Mouse (Mus musculus): Measurements from ENCODE around the gene 4430402I18Rik.

4430402I18Rik gene

DNA sequence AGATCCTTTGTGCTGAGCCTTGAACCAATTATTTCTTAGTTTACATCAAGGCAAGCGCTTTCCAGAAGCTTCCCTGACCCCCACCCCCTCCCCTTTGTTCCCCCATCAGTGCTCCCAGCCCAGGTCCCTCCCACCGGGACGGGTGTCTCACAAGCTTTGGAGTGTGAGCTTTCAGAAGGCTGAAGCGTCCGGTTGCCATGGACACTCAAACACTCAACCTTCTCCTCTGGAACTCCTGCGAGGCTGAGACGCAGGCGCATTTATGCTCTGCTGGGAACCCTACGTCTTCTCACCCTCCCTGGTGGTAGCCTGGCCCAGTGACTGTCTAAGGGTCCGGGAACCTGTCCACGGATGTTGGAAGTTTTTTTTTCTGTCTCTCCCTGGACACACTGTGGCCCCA is at the start of gene 4430402I18Rik:
4430402I18Rik (minus strand) TSS at position 149 of the 400 bp plus-strand sequence.
- TF ChIP-seq GATA4 (IDR thresholded peaks at IDR 0.05; ENCODE audit: insufficient replicate concordance, low read length) = no peak

DNA sequence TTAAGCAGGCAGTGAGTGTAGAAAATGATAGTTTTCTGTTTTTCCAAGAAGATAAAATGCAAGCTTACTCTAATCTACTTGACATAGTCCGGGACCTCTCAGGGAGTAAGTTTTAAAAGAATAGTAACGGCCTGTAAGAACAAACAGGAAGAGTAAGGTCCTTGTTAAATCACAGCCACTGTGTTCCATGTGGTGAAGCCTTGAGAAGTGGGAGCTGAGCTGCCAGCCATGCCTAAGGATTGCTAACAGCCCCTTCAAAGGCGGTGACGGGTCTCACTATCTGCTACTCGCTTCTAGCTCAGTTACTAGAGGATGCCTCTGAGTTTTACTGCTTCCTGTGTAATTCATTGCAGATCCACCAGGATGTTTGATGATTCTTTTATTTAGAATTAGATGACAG is 49.2 kb upstream of the 4430402I18Rik start:
- no peak for TF ChIP-seq GATA4 (IDR thresholded peaks at IDR 0.05; ENCODE audit: insufficient replicate concordance, low read length)

DNA sequence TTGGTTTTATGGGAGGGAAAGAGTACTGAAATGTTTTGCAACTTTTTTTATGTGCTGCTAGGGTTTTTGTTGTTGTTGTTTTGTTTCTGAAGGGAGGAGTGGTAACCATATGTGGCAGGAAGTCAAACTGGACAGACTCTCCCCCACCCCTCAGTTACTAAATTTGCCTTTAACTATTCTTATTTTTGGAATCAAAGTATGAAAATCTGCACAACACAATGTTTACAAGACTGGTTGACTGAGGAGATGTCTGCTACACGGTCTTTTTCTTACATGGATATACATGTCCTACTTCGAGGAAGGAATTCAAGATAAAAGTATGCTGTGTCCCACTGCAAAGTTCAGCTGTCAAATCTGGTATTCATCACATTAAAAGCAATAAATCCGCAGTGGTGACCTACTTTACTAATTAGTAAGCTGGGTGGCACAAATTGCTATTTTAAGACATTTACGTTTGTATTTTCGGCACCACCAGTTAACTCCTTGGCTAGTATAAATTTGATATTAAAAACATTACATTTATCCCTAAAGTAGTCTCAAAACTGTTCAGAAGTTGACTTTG is 48.7 kb upstream of the 4430402I18Rik start:
- no peak for TF ChIP-seq GATA4 (IDR thresholded peaks at IDR 0.05; ENCODE audit: insufficient replicate concordance, low read length)

DNA sequence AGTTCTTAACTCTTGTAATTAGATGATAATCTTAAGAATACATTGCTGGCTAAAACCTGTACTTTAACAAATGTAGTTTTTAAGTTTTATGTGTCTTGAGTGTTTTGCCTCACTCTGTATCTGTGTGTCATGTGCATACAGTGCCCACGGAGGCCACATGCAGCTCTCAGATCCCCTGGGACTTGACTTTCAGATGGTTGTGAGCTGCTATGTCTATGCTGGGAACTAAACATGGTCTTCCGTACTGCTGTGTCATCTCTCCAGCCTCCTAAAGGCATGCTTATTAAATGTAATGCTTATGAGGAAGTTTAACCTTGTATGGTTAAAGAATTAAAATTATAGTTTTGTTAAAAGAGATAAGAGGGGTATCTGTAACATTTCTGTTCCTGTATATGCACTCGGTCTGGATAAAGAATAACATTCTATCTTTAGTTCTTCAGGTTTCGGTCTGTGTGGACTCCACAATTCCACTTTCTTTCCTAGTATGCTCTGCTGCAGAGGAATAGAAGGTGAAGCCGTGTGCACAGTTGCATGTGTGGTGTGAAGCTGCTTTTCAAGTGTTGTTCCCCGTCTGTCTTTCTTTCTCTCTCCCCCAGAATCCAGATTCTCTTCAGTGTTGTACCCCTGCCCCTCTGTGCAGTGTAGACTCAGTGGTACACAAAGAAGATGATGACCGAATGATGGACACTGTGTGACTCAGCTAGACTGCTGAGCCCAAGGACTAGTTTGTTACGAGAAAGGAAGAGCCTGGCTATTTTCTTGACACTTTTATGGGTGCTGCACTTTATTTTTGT is 48.0 kb upstream of the 4430402I18Rik start:
- TF ChIP-seq GATA4 (IDR thresholded peaks at IDR 0.05; ENCODE audit: insufficient replicate concordance, low read length) = no peak

DNA sequence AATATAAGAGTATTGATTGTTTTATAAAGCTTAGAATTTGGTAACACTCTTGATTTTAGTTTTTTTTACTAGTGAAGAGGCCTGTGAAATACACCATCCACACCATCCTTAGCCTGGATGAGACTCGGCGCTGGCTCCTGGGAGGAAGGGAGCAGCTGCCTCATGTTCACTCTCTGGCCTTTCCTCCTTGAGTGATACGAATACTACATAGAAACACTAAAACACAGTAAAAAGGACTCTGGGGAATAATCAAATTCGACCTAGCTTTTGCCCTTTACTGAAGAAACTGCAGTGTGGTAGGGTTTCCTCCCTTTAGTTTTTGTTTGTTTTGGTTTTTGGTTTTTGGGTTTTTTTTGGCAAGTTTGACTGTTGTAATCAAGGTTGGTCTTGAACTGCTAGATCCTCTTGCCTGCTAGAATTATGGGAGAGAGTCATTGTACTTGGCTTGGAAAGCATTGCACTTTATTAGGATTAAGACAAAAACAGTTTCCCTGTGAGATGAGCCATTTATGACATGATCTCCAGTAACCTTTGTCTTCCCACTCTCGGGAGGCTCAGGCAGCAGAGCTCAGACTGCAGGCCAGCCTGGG is 47.0 kb upstream of the 4430402I18Rik start:
- TF ChIP-seq GATA4 (IDR thresholded peaks at IDR 0.05; ENCODE audit: insufficient replicate concordance, low read length) = no peak

DNA sequence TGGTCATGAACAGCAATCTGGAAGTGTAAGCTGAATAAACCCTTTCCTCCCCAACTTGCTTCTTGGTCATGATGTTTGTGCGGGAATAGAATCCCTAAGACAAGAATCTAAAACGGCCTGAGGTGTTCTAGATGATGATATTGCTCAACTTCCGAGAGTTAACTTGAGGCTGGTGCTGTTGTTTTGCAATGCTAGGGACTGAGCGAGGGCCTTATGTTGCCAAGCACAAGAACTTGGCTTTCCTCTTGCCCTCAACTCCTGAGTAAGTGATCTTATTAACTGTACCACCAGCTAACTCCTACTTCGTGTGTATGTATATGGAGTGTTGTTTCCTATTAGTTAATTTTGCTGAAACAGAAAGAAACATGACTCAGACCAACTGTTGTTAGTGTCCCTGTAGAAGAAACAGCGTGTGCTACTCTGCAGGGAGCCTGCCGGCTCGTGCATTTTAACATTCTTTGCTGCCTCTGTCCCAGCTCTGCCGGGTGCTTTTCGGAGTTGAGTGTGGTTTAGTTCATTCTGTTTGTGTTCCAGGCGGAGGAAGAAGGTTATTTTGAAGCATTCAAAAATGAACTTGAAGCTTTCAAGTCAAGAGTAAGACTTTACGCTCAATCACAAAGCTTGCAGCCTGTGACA is 43.9 kb upstream of the 4430402I18Rik start:
- no peak for TF ChIP-seq GATA4 (IDR thresholded peaks at IDR 0.05; ENCODE audit: insufficient replicate concordance, low read length)

DNA sequence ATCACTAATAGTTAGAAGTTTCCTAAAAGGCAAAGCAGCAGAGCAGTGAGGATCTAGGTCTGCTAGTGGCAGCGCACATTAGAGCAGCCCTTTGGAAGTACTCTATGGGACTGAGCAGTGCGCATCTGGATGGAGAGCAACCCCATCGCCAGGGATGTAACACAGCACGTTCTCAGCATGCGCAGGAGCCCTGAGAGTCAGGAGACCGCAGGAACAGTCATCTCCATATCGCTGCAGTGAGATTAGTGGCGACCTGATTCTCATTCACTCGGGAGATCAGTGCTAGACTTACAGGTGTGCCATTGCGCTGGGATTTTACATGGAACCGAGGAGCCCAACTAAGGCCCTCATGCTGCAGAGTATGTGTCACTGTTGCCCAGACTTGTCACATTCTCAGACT is 41.4 kb upstream of the 4430402I18Rik start:
- no peak for TF ChIP-seq GATA4 (IDR thresholded peaks at IDR 0.05; ENCODE audit: insufficient replicate concordance, low read length)

DNA sequence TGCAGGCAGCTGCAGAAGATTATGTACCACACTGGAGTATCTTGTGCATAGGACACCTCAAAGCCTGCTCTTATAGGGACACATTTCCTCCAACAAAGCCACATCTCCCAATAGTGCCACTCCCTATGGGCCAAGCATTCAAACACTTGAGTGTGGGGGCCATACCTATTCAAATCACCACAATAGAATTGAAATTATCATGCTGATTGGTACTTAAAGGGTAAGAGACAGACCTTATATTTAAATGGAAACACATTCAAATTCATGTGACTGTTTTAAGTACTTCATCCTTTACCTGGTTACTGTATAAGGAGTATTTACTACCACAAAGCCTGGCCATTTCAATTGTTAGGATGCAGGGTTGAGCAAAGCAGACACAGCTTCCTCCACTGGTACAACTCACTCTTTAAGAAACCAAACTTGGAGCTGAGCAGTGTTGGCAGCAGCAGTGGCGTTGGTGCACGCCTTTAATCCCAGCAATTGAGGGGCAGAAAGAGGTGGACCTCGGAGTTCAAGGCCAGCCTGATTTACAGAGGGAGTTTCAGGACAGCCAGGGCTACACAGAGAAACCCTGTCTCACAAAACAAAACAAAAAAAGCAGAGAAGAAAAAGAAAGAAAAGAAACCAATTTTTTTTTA is 40.6 kb upstream of the 4430402I18Rik start:
- TF ChIP-seq GATA4 (IDR thresholded peaks at IDR 0.05; ENCODE audit: insufficient replicate concordance, low read length) = no peak

DNA sequence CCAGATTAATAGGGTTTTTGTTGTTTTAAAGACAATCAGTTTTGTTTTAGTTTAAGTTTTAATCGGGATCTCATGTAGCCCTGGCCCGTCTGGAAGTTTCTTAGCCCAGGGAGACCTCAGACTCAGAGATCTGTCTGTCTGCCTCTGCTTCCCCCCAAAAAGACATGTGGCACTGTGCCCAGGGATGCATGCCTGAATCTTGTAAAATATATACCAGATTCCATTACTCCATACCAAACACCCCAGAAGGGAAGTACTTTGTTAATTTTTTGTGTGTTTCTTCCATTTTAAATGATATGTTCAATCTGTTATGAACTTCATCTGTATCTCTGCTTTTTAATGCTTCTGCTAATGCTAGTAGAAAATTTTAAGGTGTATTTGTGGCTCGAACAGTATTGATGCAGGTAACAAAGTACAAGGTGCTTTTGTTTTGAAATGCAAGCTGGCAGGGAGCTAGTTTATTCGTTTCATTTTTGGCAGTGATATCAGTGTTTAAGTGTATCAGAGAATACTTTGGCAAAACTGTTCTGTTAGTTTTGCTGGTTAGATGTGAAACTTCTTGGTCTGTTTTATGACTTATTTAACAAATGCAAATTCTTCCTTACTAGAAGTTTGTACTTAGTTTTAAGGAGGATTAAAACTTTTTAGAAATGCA is 30.5 kb upstream of the 4430402I18Rik start:
- TF ChIP-seq GATA4 (IDR thresholded peaks at IDR 0.05; ENCODE audit: insufficient replicate concordance, low read length) = no peak

DNA sequence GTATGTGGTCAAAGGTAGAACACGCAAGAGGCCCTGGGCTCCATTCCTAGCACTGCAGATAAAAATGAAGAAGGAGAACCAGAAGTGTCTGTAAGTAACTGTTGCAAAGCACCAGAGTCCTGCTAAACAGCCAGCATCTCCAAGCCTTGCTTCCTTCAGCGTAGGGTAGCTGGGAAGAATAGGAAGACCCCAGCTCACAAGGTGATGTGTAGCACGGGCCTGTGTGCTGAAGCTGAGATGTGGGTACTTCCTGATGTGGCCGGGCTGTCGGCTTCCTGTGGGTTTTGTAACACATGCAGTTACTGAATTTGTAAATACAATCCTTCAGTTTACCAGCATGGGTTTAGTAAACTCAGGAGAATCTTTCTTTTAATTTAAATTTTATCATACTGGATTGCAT is 27.8 kb upstream of the 4430402I18Rik start:
- TF ChIP-seq GATA4 (IDR thresholded peaks at IDR 0.05; ENCODE audit: insufficient replicate concordance, low read length) = no peak

DNA sequence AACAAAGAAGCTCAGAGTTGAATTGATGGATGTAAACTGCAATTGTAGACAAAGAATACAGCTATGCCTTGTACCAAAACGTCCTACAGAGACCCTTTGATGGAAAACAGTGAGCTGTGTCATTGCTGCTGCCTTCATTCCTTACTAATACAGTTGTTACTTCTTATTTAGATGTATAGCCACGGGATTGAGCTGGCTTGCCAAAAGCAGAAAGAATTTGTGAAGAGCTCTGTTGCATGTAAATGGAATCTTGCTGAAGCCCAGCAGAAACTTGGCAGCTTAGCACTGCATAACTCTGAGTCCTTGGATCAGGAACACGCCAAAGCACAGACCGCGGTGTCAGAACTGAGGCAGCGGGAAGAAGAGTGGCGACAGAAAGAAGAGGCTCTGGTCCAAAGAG is 27.3 kb upstream of the 4430402I18Rik start:
- TF ChIP-seq GATA4 (IDR thresholded peaks at IDR 0.05; ENCODE audit: insufficient replicate concordance, low read length) = no peak

DNA sequence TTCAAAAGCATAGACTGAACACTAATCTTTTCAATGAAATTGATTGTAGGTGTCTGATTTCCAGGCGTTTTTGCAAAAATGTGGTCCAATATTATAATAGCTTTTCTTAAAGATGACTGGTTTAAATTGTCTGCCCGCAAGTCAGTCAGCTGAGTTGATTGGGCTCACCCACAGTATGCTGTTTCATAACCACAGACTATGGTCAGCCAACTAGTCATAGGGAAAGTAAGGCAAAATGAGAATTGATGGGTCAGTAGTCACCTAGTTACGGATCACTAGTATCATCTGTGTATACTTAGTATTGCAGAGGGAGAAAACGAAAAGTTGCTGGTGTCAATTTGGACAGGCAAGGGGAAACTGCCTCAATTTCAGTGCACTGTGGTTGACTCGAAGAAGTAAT is 23.8 kb upstream of the 4430402I18Rik start:
- TF ChIP-seq GATA4 (IDR thresholded peaks at IDR 0.05; ENCODE audit: insufficient replicate concordance, low read length) = no peak

DNA sequence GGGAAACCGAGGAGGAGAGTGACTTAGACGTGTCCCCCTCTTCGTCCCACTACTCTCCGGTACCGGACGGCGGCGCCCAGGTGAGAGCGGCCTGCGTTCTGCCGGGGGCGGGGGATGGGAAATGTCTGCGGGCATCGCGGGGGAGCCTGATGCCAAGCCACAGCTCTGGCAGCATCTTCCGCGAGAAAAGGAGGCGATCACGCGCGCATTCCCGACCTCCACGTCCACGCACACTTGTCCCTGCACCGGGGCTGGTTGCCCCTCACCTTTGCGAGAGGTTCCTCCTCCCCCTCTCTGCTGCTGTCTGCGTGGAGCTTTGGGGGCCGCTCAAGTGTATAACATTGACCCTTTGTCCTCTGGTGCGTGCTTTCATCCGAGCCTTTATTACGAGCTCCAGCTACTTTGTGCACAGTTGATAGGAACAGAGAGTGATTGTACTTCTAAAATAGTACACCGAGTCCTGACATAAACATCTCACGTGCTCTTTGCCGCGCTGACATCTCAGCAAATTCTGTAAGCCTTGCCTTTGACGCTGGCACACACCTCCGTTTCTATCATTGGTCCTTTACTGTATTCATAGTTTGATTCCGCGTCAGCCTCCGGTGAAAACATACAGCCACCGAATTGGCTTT is 23.1 kb upstream of the 4430402I18Rik start:
- TF ChIP-seq GATA4 (IDR thresholded peaks at IDR 0.05; ENCODE audit: insufficient replicate concordance, low read length) = no peak

DNA sequence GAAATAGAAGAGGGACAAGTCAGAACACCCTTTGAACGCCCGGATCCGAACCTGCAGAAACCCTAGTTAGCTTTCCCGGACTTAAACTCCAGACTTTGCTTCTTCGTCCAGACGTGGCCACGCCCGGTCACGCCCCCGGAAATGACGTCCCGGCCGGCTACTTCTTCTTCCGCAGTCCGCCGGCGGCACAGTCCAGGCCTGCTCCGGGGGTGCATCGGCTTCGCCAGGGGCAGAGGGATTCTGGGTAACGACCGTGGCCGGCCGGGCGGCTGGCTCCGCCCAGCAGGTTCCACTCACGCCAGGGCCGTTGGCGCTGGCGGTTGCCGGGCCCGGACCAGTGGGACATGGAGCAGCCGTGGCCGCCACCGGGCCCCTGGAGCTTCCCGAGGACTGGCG is 22.6 kb upstream of the 4430402I18Rik start, which contains the start of gene Cdc37l1:
Cdc37l1 (plus strand) TSS at position 159 of the 396 bp plus-strand sequence.
- 0 out of 2 replicates have a peak, but pooled peaks have one; percentile 17 for TF ChIP-seq GATA4 (IDR thresholded peaks at IDR 0.05; ENCODE audit: insufficient replicate concordance, low read length)
